Mouse (Mus musculus) heart, embryonic 10.5 days (tissue): ENCODE data around the gene Pip5k1c. TPM values are rescaled to one million over a fixed set of nuclear protein-coding genes. Genes with fewer than 3 reads are reported as not detected.

Experiments
- DNase-seq: peaks from one replicate; pipeline ENCODE4 v3.0.0-alpha.2; 2017; ENCODE audit warnings: low spot score
- H3K27ac ChIP-seq: fragments of 300-500 bp; sonication (generic); 2 replicates; pipeline ENCODE4 v1.5.1; 2016; ENCODE audit warnings: mild to moderate bottlenecking
- H3K27me3 ChIP-seq: fragments of 300-500 bp; sonication (generic); 2 replicates; pipeline ENCODE4 v1.6.1; 2016; ENCODE audit warnings: mild to moderate bottlenecking; ENCODE audit not compliant: poor library complexity, insufficient read depth, severe bottlenecking
- H3K36me3 ChIP-seq: fragments of 300-500 bp; sonication (generic); 2 replicates; pipeline ENCODE4 v1.6.1; 2016; ENCODE audit warnings: mild to moderate bottlenecking, moderate library complexity
- H3K4me1 ChIP-seq: fragments of 300-500 bp; sonication (generic); 2 replicates; pipeline ENCODE4 v1.6.1; 2016; ENCODE audit warnings: mild to moderate bottlenecking
- H3K4me3 ChIP-seq: fragments of 300-500 bp; sonication (generic); 2 replicates; pipeline ENCODE4 v1.5.1; 2016; ENCODE audit warnings: mild to moderate bottlenecking, moderate library complexity
- H3K9me3 ChIP-seq: fragments of 300-500 bp; sonication (generic); 2 replicates; pipeline ENCODE4 v1.6.1; 2016; ENCODE audit warnings: mild to moderate bottlenecking, moderate library complexity
- WGBS: fragments of 180-500 bp; shearing (Covaris S2); methylation state at CpG from one replicate; pipeline ENCODE4 v1.1.7; 2016; 5-methylcytosine and 5-hydroxymethylcytosine counted together
- polyA plus RNA-seq: library from polyadenylated mRNA; unstranded; fragments of >200 nt; fragmentation: Nextera tagmentation; extraction: Ambion mirVana; gene quantifications from 2 replicates; pipeline ENCODE4 v1.2.1, GENCODE M21; 2016

Pip5k1c gene
- polyA plus RNA-seq, 1 experiment from 2014 or later, result 55.9 TPM

GRCm38 (mm10) chr10:81313581-81313980, 20.8 kb downstream of the Pip5k1c start:
- no peaks in the 10 kb centered on the region for H3K27me3 ChIP-seq
- H3K27ac ChIP-seq, result no peak overlapping the region
- H3K36me3 ChIP-seq, result peaks cover 87% of the 10 kb centered on the region
- H3K4me1 ChIP-seq, result peaks cover 36% of the 10 kb centered on the region
- H3K9me3 ChIP-seq, result no peaks in the 10 kb centered on the region
- DNase-seq, result no peak
- WGBS, result 94% methylated on average over 13 of the region's 13 CpGs
- H3K4me3 ChIP-seq, result no peak overlapping the region

DNA sequence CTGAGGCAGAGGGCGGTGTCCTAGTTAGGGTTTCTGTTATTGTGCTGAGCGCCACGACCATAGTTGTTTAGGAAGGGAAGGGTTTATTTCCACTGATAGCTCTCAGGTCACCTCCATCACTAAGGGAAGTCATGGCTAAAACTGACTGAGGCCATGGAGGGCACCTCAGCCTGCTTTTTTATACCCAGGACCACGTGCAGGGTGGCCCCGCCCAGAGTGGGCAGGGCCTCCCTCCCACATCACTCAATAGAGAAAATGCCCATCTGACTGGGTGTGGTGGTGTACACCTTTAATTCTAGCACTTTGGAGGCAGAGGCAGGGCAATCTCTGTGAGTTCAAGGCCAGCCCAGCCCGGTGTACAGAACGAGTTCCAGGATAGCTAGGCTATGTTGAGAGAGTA, 21.4 kb downstream of the Pip5k1c start:
- Histone ChIP-seq H3K4me1 (peaks cover 42% of the 10 kb centered on the region), H3K4me3 (no peak overlapping the region), H3K9me3 (no peaks in the 10 kb centered on the region), H3K27me3 (no peaks in the 10 kb centered on the region), H3K27ac (no peak overlapping the region), H3K36me3 (peaks cover 81% of the 10 kb centered on the region)
- 81% methylated on average over 7 of the region's 7 CpGs for WGBS
- no peak for DNase-seq

DNA sequence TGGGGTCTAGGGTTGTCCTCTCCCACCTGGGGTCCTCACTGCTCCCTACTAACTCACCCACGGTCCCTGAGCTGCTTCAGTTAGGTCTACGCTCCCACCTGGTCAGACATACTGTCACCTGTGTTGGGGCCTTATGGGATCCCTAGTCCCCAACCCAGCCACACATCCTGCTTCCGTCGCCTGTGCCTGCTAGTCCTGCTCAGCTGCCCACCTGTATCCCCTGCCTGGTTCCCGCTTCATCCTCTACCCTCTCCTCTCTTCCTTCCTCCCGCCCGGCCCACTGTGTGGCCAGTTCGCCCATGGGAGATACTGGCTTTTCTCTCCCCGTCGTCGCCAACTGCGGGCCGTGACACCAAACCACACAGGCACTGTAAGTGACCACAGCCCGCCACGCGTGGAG, 22.8 kb downstream of the Pip5k1c start:
- peaks cover 50% of the 10 kb centered on the region for H3K4me1 ChIP-seq
- no peak overlapping the region for H3K27ac ChIP-seq
- no peaks in the 10 kb centered on the region for H3K27me3 ChIP-seq
- 89% methylated on average over 16 of the region's 16 CpGs for WGBS
- peaks cover 67% of the 10 kb centered on the region for H3K36me3 ChIP-seq
- H3K4me3 ChIP-seq, result no peak overlapping the region
- no peaks in the 10 kb centered on the region for H3K9me3 ChIP-seq
- no peak for DNase-seq

GRCm38 (mm10) chr10:81316338-81317060, 23.7 kb downstream of the Pip5k1c start:
- DNase-seq, result no peak
- H3K4me3 ChIP-seq, result peak overlapping the region; percentile 49
- WGBS, result 42% methylated on average over 16 of the region's 16 CpGs
- no peaks in the 10 kb centered on the region for H3K9me3 ChIP-seq
- H3K36me3 ChIP-seq, result peaks cover 58% of the 10 kb centered on the region
- H3K4me1 ChIP-seq, result peaks cover 54% of the 10 kb centered on the region
- peak overlapping the region; percentile 75 for H3K27ac ChIP-seq
- no peaks in the 10 kb centered on the region for H3K27me3 ChIP-seq

GRCm38 (mm10) chr10:81317273-81317672, 24.5 kb downstream of the Pip5k1c start:
- Histone ChIP-seq H3K27me3 (no peaks in the 10 kb centered on the region), H3K36me3 (peaks cover 52% of the 10 kb centered on the region), H3K4me3 (peak overlapping the region; percentile 49), H3K9me3 (no peaks in the 10 kb centered on the region), H3K27ac (peak overlapping the region; percentile 75; the same call in 1 of the 2 replicates), H3K4me1 (peaks cover 61% of the 10 kb centered on the region)
- WGBS, result 16% methylated on average over 20 of the region's 20 CpGs
- peak; percentile 89 for DNase-seq

GRCm38 (mm10) chr10:81318589-81319329, 26.0 kb downstream of the Pip5k1c start:
- Histone ChIP-seq H3K4me3 (peak overlapping the region; percentile 94), H3K27ac (peak overlapping the region; percentile 96; the same call in 1 of the 2 replicates), H3K9me3 (no peaks in the 10 kb centered on the region)

DNA sequence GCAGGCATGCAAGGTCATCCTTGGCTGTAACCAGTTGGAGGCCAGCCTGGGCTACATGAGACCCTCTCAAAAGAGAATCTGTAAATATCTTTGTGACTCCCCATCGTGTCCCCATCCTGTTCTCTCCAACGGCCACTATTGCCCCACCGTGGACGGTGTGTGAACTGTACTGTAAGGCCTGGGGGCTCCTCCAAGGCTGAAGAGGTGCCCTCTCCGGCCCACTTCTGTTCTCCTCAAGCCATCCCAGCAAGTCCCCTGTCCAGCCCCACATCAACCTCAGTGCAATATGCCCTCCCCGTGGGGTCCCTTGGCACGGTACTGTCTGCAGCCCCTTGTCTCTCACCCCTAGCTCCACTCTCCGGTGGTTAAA, 26.6 kb downstream of the Pip5k1c start:
- Histone ChIP-seq H3K27me3 (no peaks in the 10 kb centered on the region), H3K4me3 (peak overlapping the region; percentile 94), H3K9me3 (no peaks in the 10 kb centered on the region), H3K27ac (peak overlapping the region; percentile 96), H3K36me3 (peaks cover 52% of the 10 kb centered on the region), H3K4me1 (peaks cover 67% of the 10 kb centered on the region)
- DNase-seq, result no peak
- 40% methylated on average over 8 of the region's 8 CpGs for WGBS

More at GRCm38 (mm10) chr10:81318589-81319329, 26.0 kb downstream of the Pip5k1c start:
- H3K4me1 ChIP-seq, result peaks cover 65% of the 10 kb centered on the region
- peaks cover 52% of the 10 kb centered on the region for H3K36me3 ChIP-seq
- DNase-seq, result no peak
- no peaks in the 10 kb centered on the region for H3K27me3 ChIP-seq
- WGBS, result 93% methylated on average over 13 of the region's 13 CpGs

GRCm38 (mm10) chr10:81319741-81320549, 27.2 kb downstream of the Pip5k1c start:
- DNase-seq, result no peak
- Histone ChIP-seq H3K27me3 (no peaks in the 10 kb centered on the region), H3K4me1 (peaks cover 68% of the 10 kb centered on the region), H3K27ac (peak overlapping the region; percentile 96), H3K9me3 (no peaks in the 10 kb centered on the region), H3K4me3 (peak overlapping the region; percentile 94), H3K36me3 (peaks cover 53% of the 10 kb centered on the region)
- 2% methylated on average over 38 of the region's 38 CpGs for WGBS

- Histone ChIP-seq H3K9me3 (no peaks in the 10 kb centered on the region), H3K27me3 (no peaks in the 10 kb centered on the region), H3K27ac (peak within 1 kb of the TSS; percentile 96), H3K36me3 (peaks cover 53% of the 10 kb centered on the region), H3K4me3 (peak within 1 kb of the TSS; percentile 94), H3K4me1 (peaks cover 74% of the 10 kb centered on the region)
- peak; percentile 100 for DNase-seq
- under 1% methylated on average over 68 of the region's 68 CpGs for WGBS
Observed at GRCm38 (mm10) chr10:81320550-81321347, 28.0 kb downstream of the Pip5k1c start, which contains the start of gene Cactin. Gene Cactin, plus strand, starts transcription at chr10:81321103.

GRCm38 (mm10) chr10:81321436-81321835, 28.7 kb downstream of the Pip5k1c start:
- no peaks in the 10 kb centered on the region for H3K27me3 ChIP-seq
- 3% methylated on average over 20 of the region's 20 CpGs for WGBS
- peaks cover 55% of the 10 kb centered on the region for H3K36me3 ChIP-seq
- peak overlapping the region; percentile 96 for H3K27ac ChIP-seq
- no peaks in the 10 kb centered on the region for H3K9me3 ChIP-seq
- H3K4me3 ChIP-seq, result peak overlapping the region; percentile 94
- DNase-seq, result no peak
- peaks cover 71% of the 10 kb centered on the region for H3K4me1 ChIP-seq

GRCm38 (mm10) chr10:81322444-81322843, 29.7 kb downstream of the Pip5k1c start:
- no peaks in the 10 kb centered on the region for H3K9me3 ChIP-seq
- WGBS, result 96% methylated on average over 27 of the region's 27 CpGs
- peaks cover 71% of the 10 kb centered on the region for H3K4me1 ChIP-seq
- DNase-seq, result no peak
- H3K27ac ChIP-seq, result no peak overlapping the region
- 0 out of 2 replicates have a peak overlapping the region, but pooled peaks have one; percentile 94 for H3K4me3 ChIP-seq
- no peaks in the 10 kb centered on the region for H3K27me3 ChIP-seq
- peaks cover 65% of the 10 kb centered on the region for H3K36me3 ChIP-seq
